Mouse (Mus musculus): ENCODE results near the gene Wdr82. TPM values are rescaled to one million over a fixed set of nuclear protein-coding genes. Genes with fewer than 3 reads are reported as not detected.

Gene Wdr82
- polyA plus RNA-seq, 1 experiment from 2014 or later, result 22.3 TPM

DNA sequence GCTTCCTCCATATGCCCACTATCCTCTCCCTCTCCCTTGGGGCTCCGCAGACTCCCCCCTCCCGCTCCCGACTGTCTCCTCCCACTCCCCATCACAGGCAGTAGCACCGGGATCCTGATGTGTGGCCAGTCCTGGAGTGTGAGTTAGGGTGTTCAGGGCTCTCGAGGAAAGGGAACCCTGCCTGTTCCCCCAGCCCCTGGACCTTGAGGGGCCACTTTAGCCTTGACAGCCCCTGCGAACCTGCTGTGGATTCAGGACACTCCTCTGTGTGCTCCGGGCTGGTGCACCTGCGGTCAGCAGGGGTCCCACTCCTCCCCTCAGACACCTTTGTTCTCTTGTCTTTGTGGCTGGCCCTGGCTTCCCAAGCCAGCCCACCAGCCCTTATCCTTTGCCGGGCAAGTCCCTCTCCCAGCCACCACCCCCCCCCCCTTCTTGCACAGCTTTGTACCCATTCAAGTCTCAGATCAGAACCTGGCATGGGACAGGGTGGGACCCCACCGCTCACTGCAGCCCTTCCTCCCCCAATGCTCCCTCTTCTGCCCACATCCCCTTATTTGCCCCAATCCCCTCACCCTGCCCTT lies 22.8 kb upstream of the Wdr82 start:
- Histone ChIP-seq H3K4me1 (peaks cover 24% of the 10 kb centered on the region), H3K36me3 (no peaks in the 10 kb centered on the region), H3K9ac (no peak overlapping the region), H3K9me3 (replicated peaks) (no peaks in the 10 kb centered on the region), H3K27me3 (peaks cover 47% of the 10 kb centered on the region), H3K4me2 (replicated peaks) (peak overlapping the region; percentile 62), H3K27ac (replicated peaks) (no peak overlapping the region), H3K4me3 (replicated peaks) (peak overlapping the region; percentile 36)
- peak; percentile 31; the same call in 1 of the 2 replicates for ATAC-seq (ENCODE audit: insufficient number of reproducible peaks, low FRiP score, low TSS enrichment, low read depth)
- 4% methylated on average over 10 of the region's 10 CpGs for WGBS

DNA sequence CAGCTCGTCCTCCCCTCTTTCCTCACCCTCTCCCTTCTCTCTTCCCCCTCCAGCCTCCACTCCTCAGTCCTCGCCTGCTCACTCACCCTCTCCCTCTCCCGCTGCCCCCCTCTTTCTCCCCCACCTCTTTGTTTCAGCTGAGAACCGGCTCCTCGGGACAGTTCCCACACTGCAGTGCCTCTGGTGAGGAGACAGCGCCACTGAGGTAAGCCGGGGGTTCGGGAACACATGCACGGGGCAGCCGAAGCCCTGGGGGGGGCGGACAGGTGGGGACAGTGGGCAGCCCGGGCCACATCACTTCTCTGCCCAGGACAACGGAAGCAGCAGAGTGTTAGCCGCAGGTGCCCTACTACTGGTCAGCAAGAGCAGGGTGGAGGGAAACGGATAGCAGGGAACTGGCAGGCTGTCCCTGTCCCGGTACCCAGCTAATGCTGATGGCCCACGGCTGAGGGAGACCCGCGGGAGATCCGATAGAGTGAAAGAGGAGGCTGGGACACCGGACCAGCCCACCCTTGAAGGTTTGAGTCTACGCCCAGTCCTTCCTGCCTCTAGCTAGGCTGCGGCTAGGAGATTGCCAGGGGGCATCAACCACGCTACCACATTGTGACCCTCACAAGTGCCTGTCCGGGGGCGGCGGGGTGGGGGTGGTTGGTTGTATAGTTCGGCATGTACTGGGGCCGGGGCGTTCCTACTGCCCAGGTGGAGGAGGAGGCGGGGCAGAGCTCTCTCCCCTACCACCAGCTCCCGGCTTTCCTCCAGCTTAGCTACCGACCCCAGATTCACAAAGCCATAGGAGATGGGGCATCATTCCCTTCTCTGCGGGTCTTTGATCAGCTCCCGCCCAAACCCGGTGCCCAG lies 22.0 kb upstream of the Wdr82 start:
- Histone ChIP-seq H3K4me2 (replicated peaks) (peak overlapping the region; percentile 62), H3K27me3 (peaks cover 47% of the 10 kb centered on the region), H3K27ac (replicated peaks) (no peak overlapping the region), H3K4me3 (replicated peaks) (peak overlapping the region; percentile 36), H3K36me3 (no peaks in the 10 kb centered on the region), H3K9me3 (replicated peaks) (no peaks in the 10 kb centered on the region), H3K4me1 (peaks cover 24% of the 10 kb centered on the region), H3K9ac (0 out of 2 replicates have a peak overlapping the region, but pooled peaks have one; percentile 6)
- WGBS, result 2% methylated on average over 36 of the region's 36 CpGs
- no peak for ATAC-seq (ENCODE audit: insufficient number of reproducible peaks, low FRiP score, low TSS enrichment, low read depth)

DNA sequence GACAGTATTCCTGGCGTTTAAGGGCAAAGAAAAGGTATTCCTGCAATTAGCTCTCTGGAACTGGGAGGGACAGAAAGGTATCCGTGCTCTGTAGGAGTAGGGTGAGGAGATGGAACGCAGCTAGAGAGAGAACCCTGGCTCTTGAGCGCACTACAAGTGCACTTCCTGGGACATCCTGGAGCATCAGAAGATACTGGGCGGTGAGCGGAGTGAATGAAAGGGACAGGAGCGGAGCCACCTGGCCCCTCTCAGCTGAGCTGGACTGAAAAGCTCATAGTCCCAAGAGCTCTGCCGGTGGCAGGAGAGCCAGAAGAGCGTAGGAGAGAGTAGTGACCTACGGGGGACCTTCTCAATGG lies 21.4 kb upstream of the Wdr82 start:
- Histone ChIP-seq H3K9ac (0 out of 2 replicates have a peak overlapping the region, but pooled peaks have one; percentile 6), H3K36me3 (no peaks in the 10 kb centered on the region), H3K4me1 (peaks cover 24% of the 10 kb centered on the region), H3K4me3 (replicated peaks) (peak overlapping the region; percentile 36), H3K27me3 (peaks cover 47% of the 10 kb centered on the region), H3K9me3 (replicated peaks) (no peaks in the 10 kb centered on the region), H3K4me2 (replicated peaks) (peak overlapping the region; percentile 62), H3K27ac (replicated peaks) (no peak overlapping the region)
- ATAC-seq (ENCODE audit: insufficient number of reproducible peaks, low FRiP score, low TSS enrichment, low read depth), result no peak
- 21% methylated on average over 10 of the region's 10 CpGs for WGBS

DNA sequence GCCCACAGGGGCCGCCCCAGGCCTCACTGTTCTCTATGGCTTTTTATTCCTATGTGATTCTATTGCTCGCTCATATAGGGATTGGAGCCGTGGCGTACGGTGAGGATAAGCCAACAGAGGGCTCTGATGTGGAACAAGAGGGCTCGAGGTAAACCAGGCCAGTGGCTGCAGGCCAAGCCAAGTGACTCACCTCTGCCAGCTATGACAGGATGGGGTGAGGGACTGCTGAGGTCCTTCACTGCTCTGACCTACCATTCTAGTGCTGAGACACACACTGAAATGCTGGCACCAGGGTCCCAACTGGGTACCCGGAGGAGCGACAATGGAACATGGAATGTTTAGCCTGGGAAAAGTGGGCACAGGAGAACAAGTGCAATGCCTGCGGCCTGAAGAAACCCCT lies 16.6 kb upstream of the Wdr82 start:
- Histone ChIP-seq H3K4me1 (peaks cover 6% of the 10 kb centered on the region), H3K36me3 (no peaks in the 10 kb centered on the region), H3K27me3 (peaks cover 20% of the 10 kb centered on the region), H3K27ac (replicated peaks) (no peak overlapping the region), H3K9me3 (replicated peaks) (no peaks in the 10 kb centered on the region), H3K4me3 (replicated peaks) (no peak overlapping the region), H3K9ac (no peak overlapping the region), H3K4me2 (replicated peaks) (no peak overlapping the region)
- 88% methylated on average over 9 of the region's 9 CpGs for WGBS
- ATAC-seq (ENCODE audit: insufficient number of reproducible peaks, low FRiP score, low TSS enrichment, low read depth), result no peak

DNA sequence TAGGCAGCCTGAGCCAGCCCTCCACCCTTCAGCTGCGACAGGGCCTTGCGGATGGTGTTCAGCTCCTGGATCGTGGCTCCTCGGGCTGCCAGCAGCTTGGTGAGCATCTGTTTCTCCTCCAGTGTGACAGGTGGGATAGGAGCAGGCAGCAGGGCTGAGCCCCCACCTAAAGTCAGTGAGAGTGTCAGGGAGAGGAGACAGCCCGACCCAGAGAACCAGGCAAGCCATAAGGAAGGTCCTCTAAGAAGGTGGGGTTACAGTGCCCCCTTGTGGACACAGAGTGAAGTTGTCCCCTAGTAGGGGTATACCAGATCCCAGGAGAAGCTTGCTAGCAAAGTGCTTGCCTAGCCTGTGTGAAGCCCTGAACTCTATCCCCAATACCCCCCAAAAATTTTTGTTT lies 14.3 kb upstream of the Wdr82 start:
- H3K36me3 ChIP-seq, result no peaks in the 10 kb centered on the region
- no peak overlapping the region for H3K9ac ChIP-seq
- H3K4me1 ChIP-seq, result no peaks in the 10 kb centered on the region
- H3K27me3 ChIP-seq, result 0 out of 2 replicates have a peak, but pooled peaks cover under 1% of the 10 kb centered on the region
- no peak overlapping the region for H3K27ac ChIP-seq (replicated peaks)
- no peak overlapping the region for H3K4me2 ChIP-seq (replicated peaks)
- H3K9me3 ChIP-seq (replicated peaks), result no peaks in the 10 kb centered on the region
- 56% methylated on average over 5 of the region's 5 CpGs for WGBS
- H3K4me3 ChIP-seq (replicated peaks), result no peak overlapping the region
- ATAC-seq (ENCODE audit: insufficient number of reproducible peaks, low FRiP score, low TSS enrichment, low read depth), result no peak

DNA sequence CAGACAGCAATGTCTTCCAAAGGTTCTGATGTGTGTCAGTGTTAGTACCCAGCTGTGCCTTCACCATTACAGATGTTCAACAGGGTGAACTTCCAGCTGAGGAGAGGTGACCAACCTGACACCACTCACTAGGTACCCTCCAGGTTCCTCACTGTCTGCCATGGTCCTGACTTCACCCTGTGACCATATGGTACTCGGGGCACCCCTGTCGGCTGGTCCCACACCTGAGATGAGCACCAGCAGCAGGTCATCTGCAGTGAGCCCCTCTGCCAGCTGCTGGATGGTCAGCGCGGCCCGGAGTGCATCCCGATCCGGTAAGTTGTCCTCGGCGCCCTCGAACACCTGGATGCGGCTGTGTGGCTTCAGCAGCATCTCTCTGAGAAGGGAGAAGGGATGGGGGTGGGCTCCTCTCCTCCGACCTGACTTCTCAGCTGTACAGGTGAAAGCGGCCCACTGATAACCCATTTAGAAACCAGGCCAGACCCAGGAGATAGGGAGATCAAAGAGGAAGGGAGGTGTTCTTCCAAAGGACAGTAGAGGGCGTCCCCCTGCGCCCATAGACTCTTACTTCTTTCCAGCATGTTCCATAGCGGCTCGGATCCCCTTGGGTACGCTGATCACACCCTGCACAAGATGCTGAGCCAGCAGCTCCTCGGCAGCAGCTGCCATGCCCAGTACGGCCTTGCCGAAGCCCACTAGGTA lies 13.7 kb upstream of the Wdr82 start:
- H3K4me1 ChIP-seq, result no peaks in the 10 kb centered on the region
- H3K27me3 ChIP-seq, result no peaks in the 10 kb centered on the region
- H3K4me3 ChIP-seq (replicated peaks), result no peak overlapping the region
- H3K27ac ChIP-seq (replicated peaks), result no peak overlapping the region
- no peak for ATAC-seq (ENCODE audit: insufficient number of reproducible peaks, low FRiP score, low TSS enrichment, low read depth)
- no peak overlapping the region for H3K9ac ChIP-seq
- H3K9me3 ChIP-seq (replicated peaks), result no peaks in the 10 kb centered on the region
- no peaks in the 10 kb centered on the region for H3K36me3 ChIP-seq
- 74% methylated on average over 21 of the region's 21 CpGs for WGBS
- no peak overlapping the region for H3K4me2 ChIP-seq (replicated peaks)

DNA sequence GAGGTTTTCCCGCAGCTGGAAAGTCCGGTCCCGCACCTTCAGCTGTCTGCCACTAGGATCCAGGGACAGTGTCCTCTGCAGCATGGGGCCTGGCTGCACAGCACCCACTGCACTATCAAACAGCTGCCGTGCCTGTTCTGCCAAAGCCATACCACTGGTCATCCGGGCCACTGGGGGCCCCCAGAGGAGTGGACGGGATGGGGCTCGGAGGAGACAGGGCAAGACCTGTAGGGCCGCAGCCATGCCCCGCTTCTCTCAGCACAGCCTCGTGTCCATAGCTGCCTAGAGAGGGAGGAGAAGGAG lies 13.2 kb upstream of the Wdr82 start:
- H3K4me1 ChIP-seq, result no peaks in the 10 kb centered on the region
- no peaks in the 10 kb centered on the region for H3K27me3 ChIP-seq
- H3K27ac ChIP-seq (replicated peaks), result no peak overlapping the region
- no peak overlapping the region for H3K9ac ChIP-seq
- H3K4me2 ChIP-seq (replicated peaks), result no peak overlapping the region
- no peaks in the 10 kb centered on the region for H3K36me3 ChIP-seq
- 0 out of 2 replicates have a peak, but pooled peaks have one; percentile 11 for ATAC-seq (ENCODE audit: insufficient number of reproducible peaks, low FRiP score, low TSS enrichment, low read depth)
- H3K4me3 ChIP-seq (replicated peaks), result no peak overlapping the region
- WGBS, result 83% methylated on average over 10 of the region's 10 CpGs
- no peaks in the 10 kb centered on the region for H3K9me3 ChIP-seq (replicated peaks)

DNA sequence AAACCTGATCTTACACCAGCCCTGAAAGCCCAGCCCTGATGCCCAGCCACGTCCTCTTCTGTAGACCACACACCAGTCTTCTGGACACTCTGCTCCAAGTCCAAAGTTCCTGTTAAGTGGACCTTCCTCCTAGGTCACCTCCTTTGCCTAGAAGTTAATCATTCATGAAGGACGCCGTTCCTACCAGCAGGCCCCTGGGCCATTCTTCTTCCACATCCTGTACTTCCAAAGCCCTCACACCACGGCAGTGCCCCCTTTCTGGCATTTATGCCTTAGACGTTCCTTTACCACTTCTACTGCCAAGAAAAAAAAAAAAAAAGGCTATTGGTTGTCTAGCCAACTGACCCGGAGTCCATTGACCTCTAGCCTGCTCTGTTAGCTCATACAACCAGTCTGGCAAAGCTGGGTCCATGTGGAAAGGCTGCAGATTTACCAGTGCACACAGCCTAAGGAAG lies 12.7 kb upstream of the Wdr82 start, which contains the start of gene Glyctk:
Gene Glyctk (minus strand): TSS at position 102 of the 455 bp plus-strand sequence.
- Histone ChIP-seq H3K9ac (no peak within 1 kb of the TSS), H3K9me3 (replicated peaks) (no peaks in the 10 kb centered on the region), H3K4me3 (replicated peaks) (no peak within 1 kb of the TSS), H3K27ac (replicated peaks) (no peak within 1 kb of the TSS), H3K4me1 (no peaks in the 10 kb centered on the region), H3K27me3 (no peaks in the 10 kb centered on the region), H3K4me2 (replicated peaks) (no peak within 1 kb of the TSS), H3K36me3 (no peaks in the 10 kb centered on the region)
- WGBS, result 85% methylated on average over 6 of the region's 6 CpGs
- ATAC-seq (ENCODE audit: insufficient number of reproducible peaks, low FRiP score, low TSS enrichment, low read depth), result no peak

DNA sequence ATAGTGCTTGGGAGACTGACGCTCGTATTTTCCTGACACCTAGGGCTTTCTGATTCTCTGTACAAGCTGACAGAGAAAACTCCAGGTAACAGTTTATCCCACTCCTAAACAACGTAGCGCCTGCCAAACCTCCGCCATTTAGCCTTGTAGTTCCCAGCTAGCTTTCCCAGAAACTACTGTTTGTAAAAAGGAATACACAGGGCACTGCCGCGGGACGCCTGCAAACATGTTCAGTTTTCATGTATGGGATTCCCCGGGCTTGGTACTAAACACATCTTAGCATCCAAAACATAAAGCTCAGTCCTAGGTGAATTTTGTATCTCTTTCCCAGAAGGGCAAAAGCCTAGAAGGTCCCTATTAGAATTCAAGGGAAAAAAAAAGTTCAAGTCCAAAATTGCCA lies 11.5 kb upstream of the Wdr82 start:
- H3K9ac ChIP-seq, result no peak overlapping the region
- H3K4me3 ChIP-seq (replicated peaks), result peak overlapping the region; percentile 69; the same call in 1 of the 2 replicates
- 78% methylated on average over 9 of the region's 9 CpGs for WGBS
- no peak overlapping the region for H3K27ac ChIP-seq (replicated peaks)
- H3K9me3 ChIP-seq (replicated peaks), result no peaks in the 10 kb centered on the region
- no peaks in the 10 kb centered on the region for H3K36me3 ChIP-seq
- H3K4me1 ChIP-seq, result no peaks in the 10 kb centered on the region
- no peaks in the 10 kb centered on the region for H3K27me3 ChIP-seq
- peak overlapping the region; percentile 73 for H3K4me2 ChIP-seq (replicated peaks)
- ATAC-seq (ENCODE audit: insufficient number of reproducible peaks, low FRiP score, low TSS enrichment, low read depth), result no peak

DNA sequence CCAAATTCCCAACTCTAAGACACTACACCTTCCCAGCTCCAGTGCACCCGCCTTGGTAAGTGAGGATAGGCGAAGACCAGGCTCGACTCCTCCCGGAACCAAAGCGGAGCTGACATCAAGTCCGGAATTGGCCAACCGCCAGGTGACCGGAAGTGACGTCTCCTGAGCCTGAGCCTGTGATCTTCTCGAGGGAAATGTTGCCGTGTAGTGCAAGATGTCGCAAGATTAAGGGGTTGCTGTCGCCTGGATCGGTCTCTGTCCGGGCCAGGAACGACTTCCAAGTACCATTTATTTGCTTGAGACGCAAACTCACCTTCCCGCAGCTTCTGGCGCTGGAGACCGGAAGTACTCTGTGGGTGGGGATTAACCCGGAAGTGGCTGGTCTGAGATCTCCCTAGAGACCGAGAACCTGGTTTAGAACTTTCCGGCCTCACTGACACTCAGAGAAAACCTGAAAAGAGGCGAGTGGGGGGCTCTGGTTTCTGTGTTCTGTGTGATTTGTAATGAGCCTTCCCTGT lies 10.9 kb upstream of the Wdr82 start:
- Histone ChIP-seq H3K4me2 (replicated peaks) (peak overlapping the region; percentile 73), H3K4me3 (replicated peaks) (peak overlapping the region; percentile 69), H3K4me1 (no peaks in the 10 kb centered on the region), H3K27me3 (no peaks in the 10 kb centered on the region), H3K9ac (peak overlapping the region; percentile 65), H3K27ac (replicated peaks) (peak overlapping the region; percentile 96), H3K36me3 (no peaks in the 10 kb centered on the region), H3K9me3 (replicated peaks) (no peaks in the 10 kb centered on the region)
- peak; percentile 63 for ATAC-seq (ENCODE audit: insufficient number of reproducible peaks, low FRiP score, low TSS enrichment, low read depth)
- WGBS, result 3% methylated on average over 24 of the region's 24 CpGs

DNA sequence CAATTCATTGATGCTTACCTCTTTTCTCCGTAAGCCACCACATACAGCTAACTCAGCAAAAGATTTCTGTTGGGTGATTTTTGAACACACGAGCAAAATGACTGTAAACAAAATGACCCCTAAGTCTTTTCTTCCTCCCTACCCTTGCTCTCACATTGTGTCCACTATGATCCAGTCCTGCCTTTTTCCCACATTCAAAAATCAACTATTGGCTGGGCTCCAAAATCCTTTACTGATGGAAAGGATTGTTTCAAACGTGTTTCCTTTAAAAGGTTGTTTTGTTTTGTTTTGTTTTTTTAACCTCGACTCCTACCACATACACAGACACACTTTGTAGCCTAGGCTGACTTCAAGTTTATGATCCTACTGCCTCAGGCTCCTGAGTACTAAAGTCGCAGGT lies 10.3 kb upstream of the Wdr82 start:
- Histone ChIP-seq H3K9me3 (replicated peaks) (no peaks in the 10 kb centered on the region), H3K4me1 (no peaks in the 10 kb centered on the region), H3K27me3 (no peaks in the 10 kb centered on the region), H3K4me3 (replicated peaks) (peak overlapping the region; percentile 69), H3K9ac (peak overlapping the region; percentile 65; the same call in 1 of the 2 replicates), H3K27ac (replicated peaks) (peak overlapping the region; percentile 96), H3K4me2 (replicated peaks) (peak overlapping the region; percentile 73), H3K36me3 (no peaks in the 10 kb centered on the region)
- WGBS, result 42% methylated on average over 5 of the region's 5 CpGs
- ATAC-seq (ENCODE audit: insufficient number of reproducible peaks, low FRiP score, low TSS enrichment, low read depth), result no peak
